Mouse (Mus musculus) embryonic facial prominence, embryonic 14.5 days (tissue): ENCODE data around the gene Ciz1. TPM values are rescaled to one million over a fixed set of nuclear protein-coding genes. Genes with fewer than 3 reads are reported as not detected.
"Not testable (repeated sequence)": the region's sequence is repeated elsewhere in the genome, so short reads cannot be mapped to it uniquely, and the experiment has no call there.

Source experiments
- ATAC-seq: fragments of 200-750 bp; cut with Nextera tagmentation; 2 replicates; pipeline ENCODE4 v1.8.0; 2017; ENCODE audit warnings: low read depth, moderate number of reproducible peaks, moderate TSS enrichment
- DNase-seq: peaks from one replicate; pipeline ENCODE4 v3.0.0-alpha.2; 2015; ENCODE audit warnings: low spot score
- H3K27ac ChIP-seq: fragments of 300-500 bp; sonication (generic); replicated peaks from 2 replicates; pipeline ENCODE4 v1.5.1; 2014; ENCODE audit warnings: low read depth, mild to moderate bottlenecking, low read length, moderate library complexity
- H3K27me3 ChIP-seq: fragments of 300-500 bp; sonication (generic); replicated peaks from 2 replicates; pipeline ENCODE4 v1.6.1; 2014; ENCODE audit warnings: low read length; ENCODE audit not compliant: control insufficient read depth, insufficient read depth
- H3K36me3 ChIP-seq: fragments of 300-500 bp; sonication (generic); 2 replicates; pipeline ENCODE4 v1.6.1; 2014; ENCODE audit warnings: low read length, mixed read lengths; ENCODE audit not compliant: control insufficient read depth, insufficient read depth
- H3K4me1 ChIP-seq: fragments of 300-500 bp; sonication (generic); 2 replicates; pipeline ENCODE4 v1.6.1; 2014; ENCODE audit warnings: antibody characterized with exemption, low read length; ENCODE audit not compliant: control insufficient read depth, insufficient read depth
- H3K4me2 ChIP-seq: fragments of 300-500 bp; sonication (generic); 2 replicates; pipeline ENCODE4 v1.6.1; 2014; ENCODE audit warnings: low read depth, mild to moderate bottlenecking, low read length, moderate library complexity, mixed read lengths
- H3K4me3 ChIP-seq: fragments of 300-500 bp; sonication (generic); 2 replicates; pipeline ENCODE4 v1.5.1; 2014; ENCODE audit warnings: low read depth, mild to moderate bottlenecking, low read length
- H3K9ac ChIP-seq: fragments of 300-500 bp; sonication (generic); 2 replicates; pipeline ENCODE4 v1.6.1; 2014; ENCODE audit warnings: low read depth, mild to moderate bottlenecking, low read length, moderate library complexity, mixed read lengths
- H3K9me3 ChIP-seq: fragments of 300-500 bp; sonication (generic); 2 replicates; pipeline ENCODE4 v1.6.1; 2016; ENCODE audit warnings: low read length; ENCODE audit not compliant: control insufficient read depth
- WGBS: fragments of 180-500 bp; shearing (Covaris S2); extraction: QIAGEN DNeasy Blood & Tissue Kit; methylation state at CpG from one replicate; pipeline ENCODE4 v1.1.7; 2014; 5-methylcytosine and 5-hydroxymethylcytosine counted together
- polyA plus RNA-seq: library from polyadenylated mRNA; unstranded; fragments of >200 nt; fragmentation: Nextera tagmentation; extraction: Ambion mirVana; gene quantifications from 2 replicates; pipeline ENCODE4 v1.2.1, GENCODE M21; 2014

Ciz1 gene
- polyA plus RNA-seq, 1 experiment from 2014 or later, result 48.0 TPM

GRCm38 (mm10) chr2:32358381-32358780, 6.3 kb downstream of the Ciz1 start:
- DNase-seq (no peak), ATAC-seq (no peak)
- H3K4me2 ChIP-seq, result no peak overlapping the region
- no peaks in the 10 kb centered on the region for H3K36me3 ChIP-seq
- WGBS, result 68% methylated on average over 10 of the region's 10 CpGs
- H3K4me3 ChIP-seq, result no peak overlapping the region
- peaks cover 7% of the 10 kb centered on the region; the same call in 1 of the 2 replicates for H3K4me1 ChIP-seq
- H3K9me3 ChIP-seq, result no peaks in the 10 kb centered on the region
- H3K27me3 ChIP-seq, result no peaks in the 10 kb centered on the region
- H3K9ac ChIP-seq, result no peak overlapping the region
- H3K27ac ChIP-seq, result no peak overlapping the region

DNA sequence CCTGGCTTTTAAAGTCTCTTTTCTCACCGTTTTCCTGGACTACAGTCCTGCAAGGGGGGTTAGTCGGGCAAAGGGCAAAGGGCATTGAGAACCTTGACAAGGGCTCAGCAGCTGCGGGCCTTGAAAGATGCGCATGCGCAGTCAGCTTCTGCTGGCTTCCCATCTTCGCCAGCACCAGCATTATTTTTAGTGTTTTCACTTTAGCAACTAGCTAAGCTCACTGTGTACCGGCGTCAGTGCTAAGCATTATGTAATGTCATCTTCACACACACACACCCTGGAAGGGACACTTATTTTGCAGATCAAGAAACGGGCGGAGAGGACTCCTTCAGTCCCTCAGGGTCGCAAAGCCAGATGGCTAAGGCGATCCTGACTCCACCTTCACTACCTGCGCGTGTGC, 8.6 kb downstream of the Ciz1 start:
- no peak overlapping the region; the same call in 1 of the 2 replicates for H3K9ac ChIP-seq
- peak overlapping the region; percentile 73 for H3K4me2 ChIP-seq
- H3K4me3 ChIP-seq, result peak overlapping the region; percentile 37
- H3K27me3 ChIP-seq, result no peaks in the 10 kb centered on the region
- 6% methylated on average over 14 of the region's 14 CpGs for WGBS
- H3K4me1 ChIP-seq, result peaks cover 12% of the 10 kb centered on the region
- H3K9me3 ChIP-seq, result no peaks in the 10 kb centered on the region
- no peak overlapping the region for H3K27ac ChIP-seq
- H3K36me3 ChIP-seq, result 0 out of 2 replicates have a peak, but pooled peaks cover 5% of the 10 kb centered on the region
- DNase-seq, result peak; percentile 76
- ATAC-seq, result no peak

GRCm38 (mm10) chr2:32361437-32361836, 9.3 kb downstream of the Ciz1 start:
- 2% methylated on average over 24 of the region's 24 CpGs for WGBS
- peak overlapping the region; percentile 59 for H3K9ac ChIP-seq
- H3K4me3 ChIP-seq, result peak overlapping the region; percentile 37

GRCm38 (mm10) chr2:32362274-32362673, 10.1 kb downstream of the Ciz1 start:
- peak overlapping the region; percentile 84 for H3K9ac ChIP-seq
- WGBS, result 38% methylated on average over 5 of the region's 5 CpGs
- H3K4me3 ChIP-seq, result peak overlapping the region; percentile 70
- not testable (repeated sequence) for ATAC-seq, H3K27ac ChIP-seq, DNase-seq, H3K9me3 ChIP-seq, H3K27me3 ChIP-seq
- H3K4me1 ChIP-seq, result peaks cover 12% of the 10 kb centered on the region
- peak overlapping the region; percentile 67 for H3K4me2 ChIP-seq
- peaks cover 12% of the 10 kb centered on the region for H3K36me3 ChIP-seq

More at GRCm38 (mm10) chr2:32361437-32361836, 9.3 kb downstream of the Ciz1 start:
- Histone ChIP-seq H3K4me1 (peaks cover 12% of the 10 kb centered on the region), H3K4me2 (peak overlapping the region; percentile 73), H3K9me3 (no peaks in the 10 kb centered on the region), H3K27ac (no peak overlapping the region), H3K27me3 (no peaks in the 10 kb centered on the region), H3K36me3 (0 out of 2 replicates have a peak, but pooled peaks cover 5% of the 10 kb centered on the region)
- DNase-seq (peak; percentile 65), ATAC-seq (peak; percentile 60)

DNA sequence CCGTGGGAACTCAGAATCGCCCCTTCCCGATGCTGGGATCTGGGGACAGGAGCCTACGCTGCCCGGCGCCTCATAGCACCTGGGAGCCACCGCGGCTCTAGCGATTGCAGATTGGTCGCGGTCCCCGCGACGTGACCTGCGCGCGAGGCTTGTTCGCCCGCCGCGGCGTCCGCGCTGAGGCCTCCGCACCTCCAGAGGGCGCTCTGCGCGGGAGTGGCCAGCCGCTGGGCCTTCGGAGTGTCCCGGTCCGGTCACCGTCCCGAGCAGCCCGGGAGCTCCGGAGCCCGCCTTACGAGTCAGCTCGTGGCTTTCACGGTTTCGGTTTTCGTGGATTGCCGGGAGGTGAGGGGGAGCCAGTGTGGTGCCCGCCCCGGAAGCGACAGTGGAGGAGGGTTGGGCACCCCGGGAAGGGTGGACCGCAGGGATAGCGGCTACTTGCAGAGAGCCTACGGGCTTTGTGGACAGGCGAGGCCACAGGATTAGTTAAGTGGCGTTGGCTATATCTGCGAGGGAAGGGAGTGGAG, 10.8 kb downstream of the Ciz1 start:
- Histone ChIP-seq H3K4me3 (peak overlapping the region; percentile 70), H3K9ac (peak overlapping the region; percentile 84), H3K4me1 (peaks cover 12% of the 10 kb centered on the region), H3K27ac (peak overlapping the region; percentile 91), H3K9me3 (no peaks in the 10 kb centered on the region), H3K27me3 (no peaks in the 10 kb centered on the region), H3K36me3 (peaks cover 18% of the 10 kb centered on the region), H3K4me2 (peak overlapping the region; percentile 67)
- 0% methylated on average over 46 of the region's 53 CpGs for WGBS
- peak; percentile 86 for ATAC-seq
- peak; percentile 88 for DNase-seq

DNA sequence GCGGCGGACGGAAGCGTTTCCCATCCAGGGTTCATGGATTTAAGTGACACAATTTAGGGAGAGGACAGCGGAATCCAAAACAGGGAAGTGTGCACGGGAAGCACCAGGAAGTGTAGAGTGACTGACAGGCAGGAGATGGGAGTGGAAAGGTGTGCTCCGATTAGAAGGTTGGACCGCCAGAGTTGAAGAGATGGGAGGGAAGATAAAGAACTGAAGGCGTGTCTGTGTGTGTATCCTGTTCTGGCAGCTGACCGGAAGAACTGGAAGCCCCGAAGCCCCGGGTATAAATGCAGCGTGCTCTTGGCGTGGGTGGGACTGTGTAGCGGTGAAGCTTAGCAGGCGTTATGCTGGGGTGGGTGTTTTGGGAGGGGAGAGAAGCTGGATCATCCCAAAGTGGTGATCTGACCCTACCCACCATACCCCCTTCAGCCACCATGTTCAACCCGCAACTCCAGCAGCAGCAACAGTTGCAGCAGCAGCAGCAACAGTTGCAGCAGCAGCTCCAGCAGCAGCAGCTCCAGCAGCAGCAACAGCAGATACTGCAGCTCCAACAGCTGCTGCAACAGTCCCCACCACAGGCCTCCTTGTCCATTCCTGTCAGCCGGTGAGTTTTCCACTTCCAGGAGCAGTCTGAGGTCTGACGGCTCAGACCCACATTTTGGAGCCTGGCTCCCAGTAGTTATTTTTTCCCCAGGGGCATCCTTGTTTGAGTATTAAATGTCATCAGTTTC, 11.4 kb downstream of the Ciz1 start:
- H3K27me3 ChIP-seq, result no peaks in the 10 kb centered on the region
- H3K9ac ChIP-seq, result peak overlapping the region; percentile 84
- ATAC-seq, result peak; percentile 28
- 6% methylated on average over 19 of the region's 19 CpGs for whole genome bisulfite sequencing
- peak; percentile 69 for DNase-seq
- peaks cover 25% of the 10 kb centered on the region for H3K36me3 ChIP-seq
- H3K4me1 ChIP-seq, result peaks cover 12% of the 10 kb centered on the region
- peak overlapping the region; percentile 91 for H3K27ac ChIP-seq
- H3K9me3 ChIP-seq, result no peaks in the 10 kb centered on the region
- peak overlapping the region; percentile 67 for H3K4me2 ChIP-seq
- peak overlapping the region; percentile 70 for H3K4me3 ChIP-seq

DNA sequence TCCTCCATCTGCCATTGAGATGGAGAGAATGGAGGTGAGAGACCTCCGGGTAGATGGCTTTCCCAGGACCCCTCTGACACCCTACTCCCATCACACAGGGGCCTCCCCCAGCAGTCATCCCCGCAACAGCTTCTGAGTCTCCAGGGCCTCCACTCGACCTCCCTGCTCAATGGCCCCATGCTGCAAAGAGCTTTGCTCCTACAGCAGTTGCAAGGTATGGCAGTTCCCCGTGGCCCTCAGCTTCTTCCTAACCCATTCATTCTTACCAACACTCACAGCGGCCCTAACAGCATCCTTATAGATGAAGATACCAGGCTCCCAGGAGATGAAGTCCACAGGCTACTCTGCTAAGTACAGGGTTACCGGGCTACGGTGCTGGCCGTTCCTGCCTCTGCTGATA, 12.0 kb downstream of the Ciz1 start:
- H3K4me1 ChIP-seq, result peaks cover 12% of the 10 kb centered on the region
- H3K27ac ChIP-seq, result no peak overlapping the region
- H3K36me3 ChIP-seq, result peaks cover 30% of the 10 kb centered on the region
- DNase-seq (no peak), ATAC-seq (no peak)
- H3K27me3 ChIP-seq, result no peaks in the 10 kb centered on the region
- 82% methylated on average over 8 of the region's 8 CpGs for WGBS
- H3K4me3 ChIP-seq, result peak overlapping the region; percentile 70
- H3K9me3 ChIP-seq, result no peaks in the 10 kb centered on the region
- peak overlapping the region; percentile 67 for H3K4me2 ChIP-seq
- H3K9ac ChIP-seq, result peak overlapping the region; percentile 84; the same call in 1 of the 2 replicates

GRCm38 (mm10) chr2:32367315-32367714, 15.2 kb downstream of the Ciz1 start:
- no peaks in the 10 kb centered on the region for H3K9me3 ChIP-seq
- no peak overlapping the region for H3K27ac ChIP-seq
- 97% methylated on average over 5 of the region's 5 CpGs for WGBS
- no peak overlapping the region for H3K4me2 ChIP-seq
- no peak overlapping the region for H3K4me3 ChIP-seq
- ATAC-seq, result no peak
- H3K27me3 ChIP-seq, result no peaks in the 10 kb centered on the region
- no peak overlapping the region for H3K9ac ChIP-seq
- no peak for DNase-seq
- peaks cover 5% of the 10 kb centered on the region for H3K4me1 ChIP-seq
- peaks cover 61% of the 10 kb centered on the region for H3K36me3 ChIP-seq
